Mouse (Mus musculus) brain, embryonic 18.5 days (tissue): ENCODE measurements at regions not wholly inside any gene's neighbourhood (a gene's known extent, or its start where the extent isn't known, plus 50 kb on each side); places are given as distances from the start of the nearest gene placed in this dataset.
"Not testable (repeated sequence)": the region's sequence is repeated elsewhere in the genome, so short reads cannot be mapped to it uniquely, and the experiment has no call there.

Experiments used
- DNase-seq: peaks from one replicate; pipeline ENCODE4 v3.0.0-alpha.2; 2012; ENCODE audit warnings: low read depth, low spot score

GRCm38 (mm10) chr3:54541389-54541788 is 151.2 kb upstream of the Supt20 start:
- DNase-seq = no peak

- DNase-seq = no peak
Observed at GRCm38 (mm10) chr3:54545393-54545792, 147.2 kb upstream of the Supt20 start.

- no peak for DNase-seq
Observed at GRCm38 (mm10) chr3:54551908-54552307, 140.7 kb upstream of the Supt20 start.

- DNase-seq = no peak
Observed at GRCm38 (mm10) chr3:54555954-54556353, 136.7 kb upstream of the Supt20 start.

- DNase-seq = no peak
Observed at GRCm38 (mm10) chr3:54559053-54559452, 133.6 kb upstream of the Supt20 start.

GRCm38 (mm10) chr3:54559527-54559926 is 133.1 kb upstream of the Supt20 start:
- no peak for DNase-seq

- DNase-seq = no peak
Observed at GRCm38 (mm10) chr3:54560056-54560922, 132.3 kb upstream of the Supt20 start.

GRCm38 (mm10) chr3:54567329-54567728 is 125.3 kb upstream of the Supt20 start:
- no peak for DNase-seq

- no peak for DNase-seq
Observed at GRCm38 (mm10) chr3:54568096-54568495, 124.5 kb upstream of the Supt20 start.

- no peak for DNase-seq
Observed at GRCm38 (mm10) chr3:54570501-54570900, 122.1 kb upstream of the Supt20 start.

- DNase-seq = no peak
Observed at GRCm38 (mm10) chr3:54577851-54578250, 114.8 kb upstream of the Supt20 start.

- DNase-seq = no peak
Observed at GRCm38 (mm10) chr3:54579425-54579824, 113.2 kb upstream of the Supt20 start.

GRCm38 (mm10) chr3:54580339-54580738 is 112.3 kb upstream of the Supt20 start:
- DNase-seq = no peak

GRCm38 (mm10) chr3:54585781-54586180 is 106.8 kb upstream of the Supt20 start:
- DNase-seq = not testable (repeated sequence)

- DNase-seq = peak; percentile 43
Observed at GRCm38 (mm10) chr3:54587127-54587995, 105.2 kb upstream of the Supt20 start.

GRCm38 (mm10) chr3:54588198-54588597 is 104.4 kb upstream of the Supt20 start:
- no peak for DNase-seq

- no peak for DNase-seq
Observed at GRCm38 (mm10) chr3:54589976-54590375, 102.6 kb upstream of the Supt20 start.

GRCm38 (mm10) chr3:54591160-54591559 is 101.4 kb upstream of the Supt20 start:
- DNase-seq = no peak

- no peak for DNase-seq
Observed at GRCm38 (mm10) chr3:54592064-54592463, 100.5 kb upstream of the Supt20 start.

- DNase-seq = no peak
Observed at GRCm38 (mm10) chr3:54592655-54593428, 99.8 kb upstream of the Supt20 start.

- no peak for DNase-seq
Observed at GRCm38 (mm10) chr3:54595193-54595592, 97.4 kb upstream of the Supt20 start.
